Mouse (Mus musculus): ENCODE measurements around the gene Cyp2c23. TPM values are rescaled to one million over a fixed set of nuclear protein-coding genes. Genes with fewer than 3 reads are reported as not detected.
A peak's percentile ranks its signal among the peaks of the same experiment; 100 is the strongest.

Cyp2c23 gene
- polyA plus RNA-seq (2012; rRNA removed) = 0.31 TPM in 1 of 2 replicates, not detected in the other

DNA sequence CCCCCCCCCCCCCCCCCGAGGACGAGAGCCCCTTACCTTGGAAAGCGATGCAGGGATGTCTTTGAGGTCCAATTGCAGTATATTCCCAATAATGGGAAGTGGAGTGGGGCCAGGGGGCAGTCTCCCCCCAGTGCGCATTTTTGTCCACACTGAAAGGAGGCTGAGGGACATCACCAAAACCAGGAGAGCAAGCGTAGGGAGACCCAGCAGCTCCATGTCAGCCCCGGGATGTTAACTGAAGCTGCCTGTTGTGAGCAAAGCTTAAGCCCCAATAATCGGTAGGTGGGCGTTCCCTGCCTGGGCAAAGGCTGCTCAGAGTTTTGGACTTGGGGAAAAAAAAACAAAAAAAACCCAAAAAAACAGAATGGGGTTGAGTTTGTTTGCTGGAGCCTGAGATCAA, at the start of gene Cyp2c23:
Gene Cyp2c23 (minus strand): TSS at position 237 of the 400 bp plus-strand sequence.
- H3K27me3 ChIP-seq (ENCODE audit: control insufficient read depth, insufficient read depth, low read length) = no peaks in the 10 kb centered on the region
- H3K36me3 ChIP-seq (ENCODE audit: control insufficient read depth, insufficient read depth, low read length) = no peaks in the 10 kb centered on the region
- H3K4me1 ChIP-seq (replicated peaks; ENCODE audit: control insufficient read depth, insufficient read depth, low read length) = no peaks in the 10 kb centered on the region
- no peak within 1 kb of the TSS for H3K4me3 ChIP-seq (ENCODE audit: control insufficient read depth, insufficient read depth, low read length)
- TF ChIP-seq POLR2A (IDR thresholded peaks at IDR 0.05; ENCODE audit: control insufficient read depth, extremely low read depth, insufficient read depth, low read length, poor library complexity) (no peak), CTCF (IDR thresholded peaks at IDR 0.05; ENCODE audit: borderline replicate concordance, control insufficient read depth, extremely low read depth, insufficient read depth, low read length, poor library complexity) (no peak)
- 89% methylated on average over 8 of the region's 8 CpGs for whole genome bisulfite sequencing
- H3K27ac ChIP-seq (ENCODE audit: control insufficient read depth, insufficient read depth, low read length) = no peak within 1 kb of the TSS
- no peak for DNase-seq

DNA sequence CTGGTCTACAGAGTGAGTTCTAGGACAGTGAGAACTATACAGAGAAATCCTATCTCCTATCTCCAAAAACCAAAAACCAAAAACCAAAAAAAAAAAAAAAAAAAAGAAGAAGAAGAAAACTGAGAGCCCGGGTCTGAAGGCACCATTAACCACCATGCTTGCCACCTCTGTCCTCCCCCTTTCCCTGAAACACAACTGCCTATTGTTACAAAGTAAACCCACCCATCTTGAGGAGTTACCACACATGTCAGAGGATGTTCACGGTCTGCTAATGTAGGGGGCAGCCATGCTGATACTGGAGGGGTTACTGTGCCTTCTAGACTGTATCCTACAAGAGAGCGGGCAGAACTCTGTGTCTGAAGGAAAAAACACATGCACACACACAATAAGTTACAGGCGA, 48.0 kb upstream of the Cyp2c23 start:
- Histone ChIP-seq H3K4me1 (replicated peaks; ENCODE audit: control insufficient read depth, insufficient read depth, low read length) (no peaks in the 10 kb centered on the region), H3K36me3 (ENCODE audit: control insufficient read depth, insufficient read depth, low read length) (peaks cover 34% of the 10 kb centered on the region), H3K4me3 (ENCODE audit: control insufficient read depth, insufficient read depth, low read length) (no peak overlapping the region), H3K27me3 (ENCODE audit: control insufficient read depth, insufficient read depth, low read length) (no peaks in the 10 kb centered on the region), H3K27ac (ENCODE audit: control insufficient read depth, insufficient read depth, low read length) (no peak overlapping the region)
- TF ChIP-seq CTCF (IDR thresholded peaks at IDR 0.05; ENCODE audit: borderline replicate concordance, control insufficient read depth, extremely low read depth, insufficient read depth, low read length, poor library complexity) (no peak), POLR2A (IDR thresholded peaks at IDR 0.05; ENCODE audit: control insufficient read depth, extremely low read depth, insufficient read depth, low read length, poor library complexity) (no peak)
- WGBS = 82% methylated on average over 4 of the region's 4 CpGs
- no peak for DNase-seq

GRCm38 (mm10) chr19:44076457-44076856, 47.4 kb upstream of the Cyp2c23 start:
- Histone ChIP-seq H3K27ac (ENCODE audit: control insufficient read depth, insufficient read depth, low read length) (no peak overlapping the region), H3K27me3 (ENCODE audit: control insufficient read depth, insufficient read depth, low read length) (no peaks in the 10 kb centered on the region), H3K4me1 (replicated peaks; ENCODE audit: control insufficient read depth, insufficient read depth, low read length) (no peaks in the 10 kb centered on the region), H3K4me3 (ENCODE audit: control insufficient read depth, insufficient read depth, low read length) (no peak overlapping the region), H3K36me3 (ENCODE audit: control insufficient read depth, insufficient read depth, low read length) (peaks cover 33% of the 10 kb centered on the region)
- no peak for TF ChIP-seq CTCF (IDR thresholded peaks at IDR 0.05; ENCODE audit: borderline replicate concordance, control insufficient read depth, extremely low read depth, insufficient read depth, low read length, poor library complexity)
- no peak for TF ChIP-seq POLR2A (IDR thresholded peaks at IDR 0.05; ENCODE audit: control insufficient read depth, extremely low read depth, insufficient read depth, low read length, poor library complexity)
- WGBS = 95% methylated on average over 9 of the region's 9 CpGs
- DNase-seq = no peak

GRCm38 (mm10) chr19:44074986-44075385, 46.0 kb upstream of the Cyp2c23 start:
- Histone ChIP-seq H3K27me3 (ENCODE audit: control insufficient read depth, insufficient read depth, low read length) (no peaks in the 10 kb centered on the region), H3K4me1 (replicated peaks; ENCODE audit: control insufficient read depth, insufficient read depth, low read length) (no peaks in the 10 kb centered on the region), H3K27ac (ENCODE audit: control insufficient read depth, insufficient read depth, low read length) (no peak overlapping the region), H3K36me3 (ENCODE audit: control insufficient read depth, insufficient read depth, low read length) (peaks cover 26% of the 10 kb centered on the region), H3K4me3 (ENCODE audit: control insufficient read depth, insufficient read depth, low read length) (no peak overlapping the region)
- TF ChIP-seq CTCF (IDR thresholded peaks at IDR 0.05; ENCODE audit: borderline replicate concordance, control insufficient read depth, extremely low read depth, insufficient read depth, low read length, poor library complexity) = no peak
- TF ChIP-seq POLR2A (IDR thresholded peaks at IDR 0.05; ENCODE audit: control insufficient read depth, extremely low read depth, insufficient read depth, low read length, poor library complexity) = no peak
- WGBS = 94% methylated on average over 11 of the region's 11 CpGs
- DNase-seq = no peak

GRCm38 (mm10) chr19:44071166-44071565, 42.2 kb upstream of the Cyp2c23 start:
- H3K4me1 ChIP-seq (replicated peaks; ENCODE audit: control insufficient read depth, insufficient read depth, low read length) = no peaks in the 10 kb centered on the region
- DNase-seq = no peak
- TF ChIP-seq CTCF (IDR thresholded peaks at IDR 0.05; ENCODE audit: borderline replicate concordance, control insufficient read depth, extremely low read depth, insufficient read depth, low read length, poor library complexity) = no peak
- peaks cover 3% of the 10 kb centered on the region; the same call in 1 of the 2 replicates for H3K36me3 ChIP-seq (ENCODE audit: control insufficient read depth, insufficient read depth, low read length)
- H3K27me3 ChIP-seq (ENCODE audit: control insufficient read depth, insufficient read depth, low read length) = no peaks in the 10 kb centered on the region
- WGBS = 94% methylated on average over 5 of the region's 5 CpGs
- no peak overlapping the region for H3K27ac ChIP-seq (ENCODE audit: control insufficient read depth, insufficient read depth, low read length)
- H3K4me3 ChIP-seq (ENCODE audit: control insufficient read depth, insufficient read depth, low read length) = no peak overlapping the region

DNA sequence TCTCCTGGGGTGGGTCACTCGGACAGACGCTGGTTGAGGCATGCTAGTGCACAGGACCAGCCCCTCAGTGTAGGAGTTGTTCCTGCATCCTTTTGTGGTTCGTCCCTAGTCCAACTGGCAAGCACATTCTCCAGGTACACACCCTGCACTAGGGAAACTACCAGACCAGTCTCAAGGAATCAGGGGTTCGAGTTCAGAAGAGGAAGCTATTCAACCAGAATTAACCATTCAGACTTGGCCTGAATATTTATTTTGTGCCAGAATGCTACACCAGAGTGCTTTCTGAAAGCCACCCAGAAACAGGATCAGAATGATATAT, 40.9 kb upstream of the Cyp2c23 start:
- no peak for DNase-seq
- Histone ChIP-seq H3K4me1 (replicated peaks; ENCODE audit: control insufficient read depth, insufficient read depth, low read length) (no peaks in the 10 kb centered on the region), H3K27me3 (ENCODE audit: control insufficient read depth, insufficient read depth, low read length) (no peaks in the 10 kb centered on the region), H3K27ac (ENCODE audit: control insufficient read depth, insufficient read depth, low read length) (no peak overlapping the region), H3K36me3 (ENCODE audit: control insufficient read depth, insufficient read depth, low read length) (peaks cover 3% of the 10 kb centered on the region; the same call in 1 of the 2 replicates), H3K4me3 (ENCODE audit: control insufficient read depth, insufficient read depth, low read length) (peak overlapping the region; percentile 79)
- 8% methylated on average over 4 of the region's 4 CpGs for WGBS
- TF ChIP-seq POLR2A (IDR thresholded peaks at IDR 0.05; ENCODE audit: control insufficient read depth, extremely low read depth, insufficient read depth, low read length, poor library complexity) = no peak
- TF ChIP-seq CTCF (IDR thresholded peaks at IDR 0.05; ENCODE audit: borderline replicate concordance, control insufficient read depth, extremely low read depth, insufficient read depth, low read length, poor library complexity) = no peak

Measured in thymus, adult 2 months (tissue).